Mouse (Mus musculus) ES-Bruce4 (cell line): ENCODE measurements around the gene Gse1. TPM values are rescaled to one million over a fixed set of nuclear protein-coding genes. Genes with fewer than 3 reads are reported as not detected.
A peak's percentile ranks its signal among the peaks of the same experiment; 100 is the strongest.

Experiments used
- H3K27ac ChIP-seq: 2 replicates; pipeline ENCODE4 v1.5.1; 2012; ENCODE audit warnings: low read length, inconsistent platforms; ENCODE audit not compliant: insufficient read depth
- H3K27me3 ChIP-seq: 2 replicates; pipeline ENCODE4 v1.6.1; 2012; ENCODE audit warnings: mild to moderate bottlenecking, low read length, inconsistent platforms; ENCODE audit not compliant: control insufficient read depth, poor library complexity, insufficient read depth, severe bottlenecking
- H3K36me3 ChIP-seq: 2 replicates; pipeline ENCODE4 v1.6.1; 2012; ENCODE audit warnings: inconsistent platforms, mild to moderate bottlenecking, low read length, moderate library complexity; ENCODE audit not compliant: control insufficient read depth, poor library complexity, insufficient read depth, severe bottlenecking
- H3K4me1 ChIP-seq: one replicate; pipeline ENCODE4 v1.8.1; 2011; ENCODE audit warnings: low read length; ENCODE audit not compliant: control insufficient read depth, insufficient read depth
- H3K4me3 ChIP-seq: 2 replicates; pipeline ENCODE4 v1.5.1; 2011; ENCODE audit warnings: low read depth, mild to moderate bottlenecking, low read length
- H3K9ac ChIP-seq: 2 replicates; pipeline ENCODE4 v1.6.1; 2012; ENCODE audit warnings: low read depth, mild to moderate bottlenecking, inconsistent platforms; ENCODE audit not compliant: poor library complexity, severe bottlenecking
- H3K9me3 ChIP-seq: replicated peaks from 2 replicates; pipeline ENCODE4 v1.6.1; 2012; ENCODE audit warnings: mild to moderate bottlenecking, low read length, inconsistent platforms; ENCODE audit not compliant: control insufficient read depth, poor library complexity, insufficient read depth, severe bottlenecking
- CTCF ChIP-seq: IDR thresholded peaks from one replicate; pipeline ENCODE4 v1.8.1; 2011; ENCODE audit warnings: low read depth, low read length
- EP300 ChIP-seq: IDR thresholded peaks from 2 replicates; pipeline ENCODE4 v1.6.1; 2011; ENCODE audit warnings: low read depth, low read length; ENCODE audit not compliant: insufficient read depth
- POLR2A ChIP-seq: IDR thresholded peaks from one replicate; pipeline ENCODE4 v1.8.1; 2011; ENCODE audit warnings: low read length; ENCODE audit not compliant: insufficient read depth
- polyA plus RNA-seq: library from polyadenylated mRNA; stranded (reverse); fragments of >200 nt; gene quantifications from 2 replicates; pipeline ENCODE4 v1.2.4, GENCODE M21; 2011; ENCODE audit warnings: low read depth; ENCODE audit not compliant: missing spikeins, insufficient read depth, insufficient read length

Gse1 gene
- polyA plus RNA-seq, 1 experiment, result 31.8 TPM

- TF ChIP-seq EP300, result no peak
- no peak for TF ChIP-seq CTCF
- TF ChIP-seq POLR2A, result no peak
- no peak overlapping the region for H3K4me3 ChIP-seq
- no peak overlapping the region for H3K9ac ChIP-seq
- no peaks in the 10 kb centered on the region for H3K9me3 ChIP-seq
- no peaks in the 10 kb centered on the region for H3K36me3 ChIP-seq
- no peaks in the 10 kb centered on the region for H3K27me3 ChIP-seq
- no peak overlapping the region for H3K27ac ChIP-seq
- H3K4me1 ChIP-seq, result peaks cover 6% of the 10 kb centered on the region
Measured at GRCm38 (mm10) chr8:120256958-120257357, 28.7 kb downstream of the Gse1 start.

- no peaks in the 10 kb centered on the region for H3K27me3 ChIP-seq
- H3K4me1 ChIP-seq, result peaks cover 6% of the 10 kb centered on the region
- no peak overlapping the region for H3K27ac ChIP-seq
- no peaks in the 10 kb centered on the region for H3K36me3 ChIP-seq
- no peaks in the 10 kb centered on the region for H3K9me3 ChIP-seq
- H3K4me3 ChIP-seq, result no peak overlapping the region
- no peak for TF ChIP-seq CTCF
- TF ChIP-seq POLR2A, result no peak
- TF ChIP-seq EP300, result no peak
- H3K9ac ChIP-seq, result no peak overlapping the region
Measured at GRCm38 (mm10) chr8:120259206-120259605, 30.9 kb downstream of the Gse1 start.

GRCm38 (mm10) chr8:120260677-120261076, 32.4 kb downstream of the Gse1 start:
- no peaks in the 10 kb centered on the region for H3K27me3 ChIP-seq
- H3K9me3 ChIP-seq, result no peaks in the 10 kb centered on the region
- no peak overlapping the region for H3K9ac ChIP-seq
- H3K36me3 ChIP-seq, result no peaks in the 10 kb centered on the region
- TF ChIP-seq POLR2A (no peak), CTCF (no peak), EP300 (no peak)
- no peaks in the 10 kb centered on the region for H3K4me1 ChIP-seq
- no peak overlapping the region for H3K4me3 ChIP-seq
- no peak overlapping the region for H3K27ac ChIP-seq

DNA sequence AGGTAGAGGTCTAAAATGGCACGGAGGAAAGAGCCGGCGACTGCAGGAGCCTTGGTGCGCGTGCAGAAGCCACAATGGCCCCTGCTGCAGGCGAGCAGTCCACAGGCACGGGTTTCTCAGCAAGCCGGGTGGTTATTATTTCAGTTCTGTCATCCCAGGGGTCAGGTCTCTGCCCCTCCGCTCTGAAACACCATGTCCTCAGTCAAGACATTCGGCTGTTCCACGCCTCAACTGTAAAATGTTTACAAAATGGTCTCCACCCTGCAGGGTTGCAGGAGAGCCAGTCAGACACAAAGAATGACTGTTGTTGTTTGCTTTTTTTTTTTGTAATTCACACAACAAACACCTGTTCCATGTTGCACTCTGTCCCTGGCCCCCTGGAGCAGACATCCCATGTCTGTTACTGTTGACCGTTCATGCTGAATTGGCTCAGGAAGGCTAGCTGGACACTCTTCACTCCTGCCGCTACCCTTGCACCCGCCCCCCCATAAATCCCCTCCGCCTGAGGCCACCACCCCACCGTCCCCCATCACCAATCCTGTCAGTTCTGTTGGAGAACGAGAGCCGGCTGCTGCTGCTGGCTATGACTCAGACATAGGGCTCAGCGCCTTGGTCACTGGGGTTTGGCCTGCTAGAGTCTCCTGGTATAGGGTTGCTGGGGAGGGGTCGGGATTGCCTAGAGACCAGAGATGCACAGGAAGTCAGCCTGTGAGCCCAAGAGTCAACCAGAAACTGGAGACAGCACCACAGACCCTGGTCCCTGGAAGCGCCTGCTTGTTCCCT, 33.3 kb downstream of the Gse1 start:
- Histone ChIP-seq H3K27me3 (no peaks in the 10 kb centered on the region), H3K9ac (no peak overlapping the region), H3K27ac (no peak overlapping the region), H3K4me3 (no peak overlapping the region), H3K36me3 (no peaks in the 10 kb centered on the region), H3K4me1 (no peaks in the 10 kb centered on the region), H3K9me3 (no peaks in the 10 kb centered on the region)
- TF ChIP-seq POLR2A (no peak), EP300 (no peak), CTCF (no peak)

- Histone ChIP-seq H3K27me3 (0 out of 2 replicates have a peak, but pooled peaks cover 1% of the 10 kb centered on the region), H3K36me3 (no peaks in the 10 kb centered on the region), H3K4me3 (no peak overlapping the region), H3K4me1 (no peaks in the 10 kb centered on the region), H3K9ac (no peak overlapping the region), H3K9me3 (no peaks in the 10 kb centered on the region), H3K27ac (no peak overlapping the region)
- no peak for TF ChIP-seq EP300
- TF ChIP-seq CTCF, result no peak
Measured at GRCm38 (mm10) chr8:120263879-120264278, 35.6 kb downstream of the Gse1 start.

DNA sequence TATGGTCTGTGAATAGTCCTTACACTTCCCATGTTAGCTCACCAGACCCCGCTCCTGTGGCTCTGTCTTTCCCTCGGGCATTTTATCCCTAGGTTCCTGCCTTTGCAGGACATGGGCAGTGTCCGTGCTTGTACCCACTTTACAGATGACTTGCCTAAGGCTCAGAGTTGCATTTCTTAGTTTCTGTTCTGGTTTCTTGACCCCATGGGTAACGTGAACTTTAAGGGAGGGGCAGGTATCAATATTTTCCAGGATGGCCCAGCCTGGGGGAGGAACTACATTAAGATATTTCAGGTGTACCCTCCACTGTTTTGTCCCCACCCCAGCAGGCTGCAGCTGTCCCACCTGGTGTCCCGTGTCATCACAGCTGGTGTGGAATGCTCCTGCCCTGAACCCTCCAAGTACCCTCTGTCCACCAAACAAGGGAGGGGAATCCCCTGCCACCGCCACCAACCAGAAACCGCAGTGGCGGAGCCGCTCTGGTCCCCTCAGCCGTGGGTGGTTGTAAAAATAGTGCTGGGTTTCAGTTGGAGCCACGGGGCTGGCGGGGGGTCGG, 36.2 kb downstream of the Gse1 start:
- peak overlapping the region; percentile 55 for H3K9ac ChIP-seq
- TF ChIP-seq CTCF, result no peak
- no peak for TF ChIP-seq EP300
- TF ChIP-seq POLR2A, result no peak
- H3K27me3 ChIP-seq, result 0 out of 2 replicates have a peak, but pooled peaks cover 2% of the 10 kb centered on the region
- H3K4me1 ChIP-seq, result no peaks in the 10 kb centered on the region
- no peaks in the 10 kb centered on the region for H3K9me3 ChIP-seq
- H3K36me3 ChIP-seq, result no peaks in the 10 kb centered on the region
- peak overlapping the region; percentile 41 for H3K4me3 ChIP-seq
- H3K27ac ChIP-seq, result no peak overlapping the region
